15 mouse cellular contexts compared by ENCODE assay signal in the genomic region with DNA sequence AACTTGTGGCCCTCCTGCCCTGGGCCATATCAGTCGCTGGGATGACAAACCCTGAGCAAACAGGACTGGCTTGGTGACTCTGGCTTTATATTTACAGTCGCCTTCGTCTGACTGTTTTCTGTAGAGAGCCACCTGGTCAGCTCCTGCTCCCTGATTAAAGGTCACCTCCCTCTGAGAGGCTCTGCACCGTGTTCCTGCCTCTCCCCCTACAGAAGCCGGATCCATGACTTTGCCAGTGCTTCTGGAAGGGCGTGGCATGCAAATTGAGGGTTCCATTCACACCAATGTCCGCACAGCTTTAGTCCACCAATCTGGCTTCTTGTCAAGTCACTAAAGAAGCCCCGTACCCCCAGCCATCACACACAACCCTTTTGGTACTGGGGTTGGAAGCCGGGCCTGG. TPM values are rescaled to one million over a fixed set of nuclear protein-coding genes. Genes with fewer than 3 reads are reported as not detected.
DNase-seq lines count a peak whose midpoint lies in the region; ATAC-seq and TF ChIP-seq lines count a peak whose summit lies in the region.
"Had no signal": no experiment of that assay in that cellular context is flagged by ENCODE, and none has a peak within 500 bp of the region (broad histone marks: within the 10 kb centered on the region; RNA-seq: fewer than 3 reads in every experiment).

No protein-coding gene starts in this region.

- no peak overlapping the region; the same call in 1 of the 2 replicates for H3K27ac ChIP-seq in heart, embryonic 16.5 days (ENCODE audit: low read length)
- H3K27ac ChIP-seq in ES-Bruce4 (ENCODE audit: insufficient read depth, low read length) = no peak overlapping the region
- H3K27ac ChIP-seq in intestine, embryonic 16.5 days (ENCODE audit: low read length) = peak overlapping the region; percentile 77
- H3K27ac ChIP-seq in liver, embryonic 16.5 days (ENCODE audit: low read length) = peak overlapping the region; percentile 31
- H3K27ac ChIP-seq: forebrain, embryonic 15.5 days; heart, embryonic 13.5 days; hindbrain, embryonic 14.5 days; kidney, postnatal 0 days had no signal

- peaks cover 27% of the 10 kb centered on the region for H3K4me1 ChIP-seq in heart, embryonic 16.5 days (ENCODE audit: control insufficient read depth, insufficient read depth, low read length)
- H3K4me1 ChIP-seq in ES-Bruce4 (ENCODE audit: control insufficient read depth, insufficient read depth, low read length) = no peaks in the 10 kb centered on the region
- H3K4me1 ChIP-seq in intestine, embryonic 16.5 days (ENCODE audit: control insufficient read depth, insufficient read depth, low read length) = peaks cover 25% of the 10 kb centered on the region
- H3K4me1 ChIP-seq in liver, embryonic 16.5 days (ENCODE audit: control insufficient read depth, low read depth, low read length) = peaks cover 19% of the 10 kb centered on the region

- peak overlapping the region; percentile 6; the same call in 1 of the 2 replicates for H3K4me2 ChIP-seq in heart, embryonic 16.5 days (ENCODE audit: low read depth, low read length)
- H3K4me2 ChIP-seq in intestine, embryonic 16.5 days (ENCODE audit: low read depth, low read length) = no peak overlapping the region
- H3K4me2 ChIP-seq in liver, embryonic 16.5 days (ENCODE audit: low read depth, low read length) = no peak overlapping the region
- H3K4me2 ChIP-seq: forebrain, embryonic 15.5 days; heart, embryonic 13.5 days; hindbrain, embryonic 14.5 days had no signal

- H3K9me3 ChIP-seq in heart, embryonic 16.5 days (replicated peaks; ENCODE audit: control insufficient read depth, low read length) = no peaks in the 10 kb centered on the region
- H3K9me3 ChIP-seq in ES-Bruce4 (replicated peaks; ENCODE audit: control insufficient read depth, insufficient read depth, low read length, poor library complexity, severe bottlenecking) = no peaks in the 10 kb centered on the region
- H3K9me3 ChIP-seq in intestine, embryonic 16.5 days (ENCODE audit: control insufficient read depth, low read length) = no peaks in the 10 kb centered on the region
- H3K9me3 ChIP-seq in liver, embryonic 16.5 days (replicated peaks; ENCODE audit: control insufficient read depth, low read length) = no peaks in the 10 kb centered on the region
- H3K9me3 ChIP-seq: forebrain, embryonic 15.5 days; heart, embryonic 13.5 days had no signal

- no peak for TF ChIP-seq POLR2A in ES-Bruce4 (IDR thresholded peaks at IDR 0.05; ENCODE audit: insufficient read depth, low read length)

- no peaks in the 10 kb centered on the region for H3K27me3 ChIP-seq in heart, embryonic 16.5 days (ENCODE audit: control insufficient read depth, insufficient read depth, low read length)
- H3K27me3 ChIP-seq in ES-Bruce4 (ENCODE audit: control insufficient read depth, insufficient read depth, low read length, poor library complexity, severe bottlenecking) = no peaks in the 10 kb centered on the region
- H3K27me3 ChIP-seq in intestine, embryonic 16.5 days (replicated peaks; ENCODE audit: control insufficient read depth, insufficient read depth, low read length) = no peaks in the 10 kb centered on the region
- no peaks in the 10 kb centered on the region for H3K27me3 ChIP-seq in liver, embryonic 16.5 days (ENCODE audit: control insufficient read depth, insufficient read depth, low read depth, low read length)
- H3K27me3 ChIP-seq: forebrain, embryonic 15.5 days had no signal

- no peaks in the 10 kb centered on the region for H3K36me3 ChIP-seq in heart, embryonic 16.5 days (ENCODE audit: control insufficient read depth, insufficient read depth)
- no peaks in the 10 kb centered on the region for H3K36me3 ChIP-seq in ES-Bruce4 (ENCODE audit: control insufficient read depth, insufficient read depth, low read length, poor library complexity, severe bottlenecking)
- H3K36me3 ChIP-seq in intestine, embryonic 16.5 days (ENCODE audit: control insufficient read depth, insufficient read depth, low read length) = no peaks in the 10 kb centered on the region
- H3K36me3 ChIP-seq in liver, embryonic 16.5 days (ENCODE audit: control insufficient read depth, insufficient read depth) = no peaks in the 10 kb centered on the region
- H3K36me3 ChIP-seq: forebrain, embryonic 15.5 days; heart, embryonic 13.5 days had no signal

- DNase-seq in heart, adult 9 months (ENCODE audit: low spot score in 2 of 2) = no peak
- no peak for DNase-seq in left cerebral cortex, adult 11 months (ENCODE audit: low spot score)
- DNase-seq: cerebellum, adult 8-10 months; gastrocnemius, postnatal 10 days; lung, postnatal 14 days had no signal

- TF ChIP-seq EP300 in ES-Bruce4 (IDR thresholded peaks at IDR 0.05; ENCODE audit: insufficient read depth, low read depth, low read length) = peak; percentile 52; the same call in 1 of the 2 replicates

- WGBS in heart, embryonic 16.5 days = 57% methylated on average over 9 of the region's 9 CpGs
- WGBS in intestine, embryonic 16.5 days = 47% methylated on average over 9 of the region's 9 CpGs
- 49% methylated on average over 9 of the region's 9 CpGs for WGBS in liver, embryonic 16.5 days (ENCODE audit: insufficient replicate concordance)

- no peak for ATAC-seq in heart, embryonic 16.5 days (replicated peaks; ENCODE audit: extremely low read depth, insufficient read depth, low FRiP score)
- ATAC-seq in intestine, embryonic 16.5 days = peak; percentile 85
- ATAC-seq in liver, embryonic 16.5 days (ENCODE audit: low read depth) = peak; percentile 79
- ATAC-seq in frontal cortex, adult (ENCODE audit: low TSS enrichment) = no peak
- no peak for ATAC-seq in erythroblast, adult 5-6 weeks (replicated peaks; ENCODE audit: low FRiP score, poor library complexity, severe bottlenecking)
- ATAC-seq: forebrain, embryonic 15.5 days had no signal

- TF ChIP-seq CTCF in ES-Bruce4 (IDR thresholded peaks at IDR 0.05; ENCODE audit: low read depth, low read length) = no peak

- H3K4me3 ChIP-seq in heart, embryonic 16.5 days (ENCODE audit: low read length) = no peak overlapping the region
- 0 out of 2 replicates have a peak overlapping the region, but pooled peaks have one; percentile 12 for H3K4me3 ChIP-seq in ES-Bruce4 (ENCODE audit: low read depth, low read length)
- H3K4me3 ChIP-seq in intestine, embryonic 16.5 days (ENCODE audit: low read length) = no peak overlapping the region
- no peak overlapping the region for H3K4me3 ChIP-seq in liver, embryonic 16.5 days (ENCODE audit: low read depth, low read length)
- H3K4me3 ChIP-seq: forebrain, embryonic 15.5 days; heart, embryonic 13.5 days had no signal

- H3K9ac ChIP-seq in heart, embryonic 16.5 days (ENCODE audit: low read length) = no peak overlapping the region
- H3K9ac ChIP-seq in ES-Bruce4 (ENCODE audit: low read depth, poor library complexity, severe bottlenecking) = no peak overlapping the region
- H3K9ac ChIP-seq in intestine, embryonic 16.5 days (ENCODE audit: low read depth, low read length) = no peak overlapping the region
- H3K9ac ChIP-seq in liver, embryonic 16.5 days (ENCODE audit: low read depth, low read length) = no peak overlapping the region
- H3K9ac ChIP-seq: forebrain, embryonic 15.5 days; hindbrain, embryonic 14.5 days had no signal

RNA-seq across cellular contexts. Expression of a gene that starts 19.0 kb away (rescaled TPM):
- polyA plus RNA-seq in heart, embryonic 16.5 days (2015; fragmentation: Nextera tagmentation; extraction: Ambion mirVana) = 3.8 and 7.2 TPM in 2 replicates
- polyA plus RNA-seq in ES-Bruce4 (2011; ENCODE audit: insufficient read depth, insufficient read length, low read depth, missing spikeins) = 0.49 and 0.79 TPM in 2 replicates
- 2.5 and 3.2 TPM in 2 replicates for polyA plus RNA-seq in intestine, embryonic 16.5 days (2015; fragmentation: Nextera tagmentation; extraction: Ambion mirVana)
- 6.4 and 6.7 TPM in 2 replicates for polyA plus RNA-seq in liver, embryonic 16.5 days (2015; fragmentation: Nextera tagmentation; extraction: Ambion mirVana)
- 13.8 and 15.5 TPM in 2 replicates for total RNA-seq in erythroblast, adult 5-6 weeks (2015; ENCODE audit: low replicate concordance)
- 19.1 and 23.4 TPM in 2 replicates for total RNA-seq in erythroblast, adult 5-6 weeks (2017; ENCODE audit: low replicate concordance)

RNA-seq across cellular contexts. Expression of a gene that starts 35.5 kb away (rescaled TPM):
- polyA plus RNA-seq in heart, embryonic 16.5 days (2015; fragmentation: Nextera tagmentation; extraction: Ambion mirVana) = 21.3 and 24.2 TPM in 2 replicates
- 4.6 and 6.0 TPM in 2 replicates for polyA plus RNA-seq in ES-Bruce4 (2011; ENCODE audit: insufficient read depth, insufficient read length, low read depth, missing spikeins)
- 30.5 and 33.6 TPM in 2 replicates for polyA plus RNA-seq in intestine, embryonic 16.5 days (2015; fragmentation: Nextera tagmentation; extraction: Ambion mirVana)
- 15.0 and 15.7 TPM in 2 replicates for polyA plus RNA-seq in liver, embryonic 16.5 days (2015; fragmentation: Nextera tagmentation; extraction: Ambion mirVana)
- total RNA-seq in erythroblast, adult 5-6 weeks (2015; ENCODE audit: low replicate concordance) = 4.8 and 6.9 TPM in 2 replicates
- total RNA-seq in erythroblast, adult 5-6 weeks (2017; ENCODE audit: low replicate concordance) = 13.9 and 19.9 TPM in 2 replicates

RNA-seq across cellular contexts. Expression of a gene that starts 39.3 kb away (rescaled TPM):
- 72.6 and 78.1 TPM in 2 replicates for polyA plus RNA-seq in heart, embryonic 16.5 days (2015; fragmentation: Nextera tagmentation; extraction: Ambion mirVana)
- polyA plus RNA-seq in ES-Bruce4 (2011; ENCODE audit: insufficient read depth, insufficient read length, low read depth, missing spikeins) = 73.7 and 82.5 TPM in 2 replicates
- 78.1 and 84.8 TPM in 2 replicates for polyA plus RNA-seq in intestine, embryonic 16.5 days (2015; fragmentation: Nextera tagmentation; extraction: Ambion mirVana)
- polyA plus RNA-seq in liver, embryonic 16.5 days (2015; fragmentation: Nextera tagmentation; extraction: Ambion mirVana) = 46.9 and 47.9 TPM in 2 replicates
- 18.4 and 22.9 TPM in 2 replicates for total RNA-seq in erythroblast, adult 5-6 weeks (2015; ENCODE audit: low replicate concordance)
- 12.2 and 65.1 TPM in 2 replicates for total RNA-seq in erythroblast, adult 5-6 weeks (2017; ENCODE audit: low replicate concordance)

RNA-seq across cellular contexts. Expression of a gene that starts 44.5 kb away (rescaled TPM):
- 58.7 and 61.4 TPM in 2 replicates for polyA plus RNA-seq in heart, embryonic 16.5 days (2015; fragmentation: Nextera tagmentation; extraction: Ambion mirVana)
- polyA plus RNA-seq in ES-Bruce4 (2011; ENCODE audit: insufficient read depth, insufficient read length, low read depth, missing spikeins) = 11.2 and 11.9 TPM in 2 replicates
- 25.7 and 27.1 TPM in 2 replicates for polyA plus RNA-seq in intestine, embryonic 16.5 days (2015; fragmentation: Nextera tagmentation; extraction: Ambion mirVana)
- polyA plus RNA-seq in liver, embryonic 16.5 days (2015; fragmentation: Nextera tagmentation; extraction: Ambion mirVana) = 14.3 and 16.3 TPM in 2 replicates
- 14.4 and 27.9 TPM in 2 replicates for total RNA-seq in erythroblast, adult 5-6 weeks (2015; ENCODE audit: low replicate concordance)
- total RNA-seq in erythroblast, adult 5-6 weeks (2017; ENCODE audit: low replicate concordance) = 6.8 and 7.9 TPM in 2 replicates

Comparison
In these comparisons a context has a peak if more than half of its experiments do, and no peak if none do; other contexts are left out.
1. ATAC-seq: peak in intestine, embryonic 16.5 days (single experiment) and liver, embryonic 16.5 days (single experiment); none in heart, embryonic 16.5 days (single experiment), frontal cortex, adult (single experiment) and erythroblast, adult 5-6 weeks (single experiment).
2. H3K27ac ChIP-seq: peak in intestine, embryonic 16.5 days (single experiment) and liver, embryonic 16.5 days (single experiment); none in heart, embryonic 16.5 days (single experiment) and ES-Bruce4 (single experiment).